Mouse (Mus musculus): ENCODE results near the gene Olfr370. TPM values are rescaled to one million over a fixed set of nuclear protein-coding genes. Genes with fewer than 3 reads are reported as not detected.

Olfr370 gene
- total and polyA plus RNA-seq, 3 experiments: not detected

DNA sequence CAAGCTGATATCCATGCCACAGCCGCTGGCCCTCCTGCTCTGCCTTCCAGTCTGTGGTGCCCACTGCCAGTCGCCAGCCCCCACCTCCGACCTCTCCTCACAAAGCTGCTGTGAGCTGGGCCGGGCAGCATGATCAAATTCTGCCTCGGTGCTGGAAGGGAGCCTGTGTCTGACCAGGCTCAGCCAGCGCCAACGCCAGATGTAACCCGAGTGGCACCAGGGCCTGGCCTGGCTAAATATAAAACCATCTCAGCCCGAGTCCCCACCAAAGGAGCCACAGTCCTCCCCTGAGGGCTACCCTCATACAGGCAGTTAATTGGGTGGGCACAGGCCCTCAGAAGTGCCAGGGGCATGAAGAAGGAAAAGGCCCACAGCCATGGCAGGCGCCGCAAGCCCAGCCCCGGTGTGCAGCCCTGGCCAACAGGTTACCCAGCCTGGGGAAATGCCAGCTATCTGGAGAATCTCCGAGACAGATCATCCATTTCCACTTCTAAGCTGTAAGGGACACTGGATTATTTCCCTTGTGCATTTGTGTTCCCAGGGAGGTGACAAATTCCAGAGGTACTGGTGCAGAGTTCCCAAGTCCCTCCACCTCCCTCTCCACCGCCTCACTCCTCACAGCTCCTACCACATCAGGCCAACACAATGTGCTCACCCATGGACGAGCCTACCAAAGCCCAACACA is 39.2 kb downstream of the Olfr370 start:
- Histone ChIP-seq H3K27ac (ENCODE audit: insufficient read depth, low read depth) (peak overlapping the region; percentile 90; the same call in 1 of the 2 replicates), H3K4me3 (replicated peaks in 1 of 3; ENCODE audit: low read depth in 2 of 3, low read length in 2 of 3, poor library complexity in 1 of 3) (no peak overlapping the region), H3K9ac (ENCODE audit: insufficient read depth, low read depth) (no peak overlapping the region), H3K27me3 (replicated peaks) (no peaks in the 10 kb centered on the region), H3K4me2 (ENCODE audit: insufficient read depth, low read depth, poor library complexity, severe bottlenecking) (no peak overlapping the region), H3K4me1 (ENCODE audit: control insufficient read depth in 1 of 2, insufficient read depth in 2 of 2) (peaks cover 31 to 53% of the 10 kb centered on the region in 2 experiments), H3K9me3 (replicated peaks; ENCODE audit: low read length) (no peaks in the 10 kb centered on the region), H3K79me2 (replicated peaks; ENCODE audit: control insufficient read depth, extremely low read depth, insufficient read depth, poor library complexity, severe bottlenecking) (peaks cover 16% of the 10 kb centered on the region), H3K36me3 (replicated peaks in 1 of 2; ENCODE audit: control insufficient read depth in 1 of 2, insufficient read depth in 1 of 2, low read length in 1 of 2) (peaks cover 27 to 77% of the 10 kb centered on the region in 2 experiments)
- in situ Hi-C loops (cut with MboI; ENCODE audit: low pct_ligation_motif_present, low pct_unique_long_range_greater_than_20kb, low sequenced_read_pairs): no loop called here
- DNase-seq (ENCODE audit: extremely low read depth): no peak
- TF ChIP-seq RCOR1 (conservative IDR thresholded peaks at IDR 0.05; ENCODE audit: low read depth, low read length) (no peak), JUND (conservative IDR thresholded peaks at IDR 0.05; ENCODE audit: low read depth, low read length) (no peak), KAT2A (IDR thresholded peaks at IDR 0.05; ENCODE audit: insufficient replicate concordance, low read length) (no peak), CHD2 (IDR thresholded peaks at IDR 0.05; ENCODE audit: low read length) (no peak), UBTF (IDR thresholded peaks at IDR 0.05; ENCODE audit: low read depth, low read length) (no peak), MAZ (IDR thresholded peaks at IDR 0.05; ENCODE audit: low read depth, low read length) (no peak), ZC3H11A (IDR thresholded peaks at IDR 0.05; ENCODE audit: low read depth, low read length) (no peak), MEF2A (IDR thresholded peaks at IDR 0.05; ENCODE audit: borderline replicate concordance, low read depth, low read length) (no peak)
- dilution Hi-C loops (cut with MboI; ENCODE audit: extremely low pct_ligation_motif_present, extremely low pct_unique_long_range_greater_than_20kb, low sequenced_read_pairs): no loop called here

DNA sequence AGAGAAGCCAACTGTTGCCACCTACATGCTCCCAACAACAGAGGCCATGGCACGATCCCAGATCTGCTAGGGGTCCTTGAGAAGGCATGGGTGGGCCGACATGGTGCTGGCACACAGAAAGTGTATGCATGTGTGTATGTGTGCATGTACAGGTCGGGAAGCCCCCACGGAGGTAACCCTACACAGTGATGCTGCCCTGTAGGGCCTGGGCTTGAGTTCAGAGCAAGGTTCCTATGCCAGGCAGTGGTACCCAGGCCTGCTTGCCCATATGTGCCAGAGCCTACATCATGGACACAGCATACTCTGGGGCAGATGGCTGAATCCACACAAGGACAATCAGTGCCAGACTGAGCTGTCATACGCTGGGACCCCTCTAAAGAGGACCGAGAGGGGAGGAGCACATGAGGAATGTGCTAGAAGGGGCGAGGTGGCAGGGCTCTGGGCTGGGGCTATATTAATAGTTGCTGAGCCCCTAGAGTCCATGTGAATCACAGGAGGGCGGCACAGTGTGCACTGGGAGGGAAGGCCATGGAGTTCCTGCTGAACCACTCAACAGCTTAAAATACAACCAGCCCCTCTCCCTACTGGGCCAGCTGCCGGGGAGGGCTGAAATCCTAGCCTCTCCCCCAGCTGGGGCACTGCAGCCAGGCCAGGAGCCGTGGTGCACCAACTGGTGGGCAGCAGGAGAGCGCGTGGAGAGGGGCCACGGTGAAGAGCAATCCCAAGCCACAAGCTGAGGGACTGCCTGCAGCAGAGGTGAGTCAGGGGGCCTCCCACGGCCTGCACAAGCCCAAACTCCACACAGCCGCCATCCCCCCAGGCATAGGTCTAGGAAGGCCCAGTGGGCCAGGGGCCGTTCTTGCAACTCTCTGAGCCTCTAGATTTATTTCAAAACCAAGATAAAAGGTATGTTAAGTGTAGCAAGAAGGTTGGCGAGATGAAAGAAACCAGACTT is 40.3 kb downstream of the Olfr370 start:
- in situ Hi-C loops (cut with MboI; ENCODE audit: low pct_ligation_motif_present, low pct_unique_long_range_greater_than_20kb, low sequenced_read_pairs): no loop called here
- dilution Hi-C loops (cut with MboI; ENCODE audit: extremely low pct_ligation_motif_present, extremely low pct_unique_long_range_greater_than_20kb, low sequenced_read_pairs): no loop called here
- no peak overlapping the region for H3K9ac ChIP-seq (ENCODE audit: insufficient read depth, low read depth)
- H3K36me3 ChIP-seq (replicated peaks in 1 of 2; ENCODE audit: control insufficient read depth in 1 of 2, insufficient read depth in 1 of 2, low read length in 1 of 2): peaks cover 18 to 77% of the 10 kb centered on the region in 2 experiments
- no peak overlapping the region for H3K27ac ChIP-seq (ENCODE audit: insufficient read depth, low read depth)
- no peak for DNase-seq (ENCODE audit: extremely low read depth)
- no peak overlapping the region for H3K4me3 ChIP-seq (replicated peaks in 1 of 3; ENCODE audit: low read depth in 2 of 3, low read length in 2 of 3, poor library complexity in 1 of 3)
- TF ChIP-seq ZNF384 (IDR thresholded peaks at IDR 0.05; ENCODE audit: low read depth, low read length): no peak
- no peak for TF ChIP-seq KAT2A (IDR thresholded peaks at IDR 0.05; ENCODE audit: insufficient replicate concordance, low read length)
- no peaks in the 10 kb centered on the region for H3K27me3 ChIP-seq (replicated peaks)
- peaks cover 31 to 46% of the 10 kb centered on the region in 2 experiments for H3K4me1 ChIP-seq (ENCODE audit: control insufficient read depth in 1 of 2, insufficient read depth in 2 of 2)
- peaks cover 16% of the 10 kb centered on the region for H3K79me2 ChIP-seq (replicated peaks; ENCODE audit: control insufficient read depth, extremely low read depth, insufficient read depth, poor library complexity, severe bottlenecking)
- H3K4me2 ChIP-seq (ENCODE audit: insufficient read depth, low read depth, poor library complexity, severe bottlenecking): no peak overlapping the region
- no peaks in the 10 kb centered on the region for H3K9me3 ChIP-seq (replicated peaks; ENCODE audit: low read length)

DNA sequence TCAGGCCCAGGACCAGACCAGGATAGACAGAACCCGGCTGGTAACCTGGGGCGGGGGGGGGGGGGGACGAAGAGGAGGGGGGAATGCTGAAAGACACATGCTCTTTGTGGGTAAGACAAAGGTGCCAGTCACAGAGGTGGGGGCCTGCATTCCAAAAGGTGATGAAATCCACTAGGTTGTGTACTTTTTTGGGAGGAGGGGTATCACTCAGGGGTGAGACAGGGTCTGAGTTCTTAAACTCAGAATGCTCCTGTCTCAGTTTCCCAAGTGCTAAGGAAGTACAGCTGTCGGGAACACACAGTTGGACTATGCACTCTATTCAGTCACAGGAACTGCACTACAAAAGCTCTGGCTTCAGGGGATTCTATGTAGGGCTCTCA is 40.9 kb downstream of the Olfr370 start:
- dilution Hi-C loops (cut with MboI; ENCODE audit: extremely low pct_ligation_motif_present, extremely low pct_unique_long_range_greater_than_20kb, low sequenced_read_pairs): no loop called here
- DNase-seq (ENCODE audit: extremely low read depth): no peak
- H3K4me3 ChIP-seq (replicated peaks in 1 of 3; ENCODE audit: low read depth in 2 of 3, low read length in 2 of 3, poor library complexity in 1 of 3): no peak overlapping the region
- in situ Hi-C loops (cut with MboI; ENCODE audit: low pct_ligation_motif_present, low pct_unique_long_range_greater_than_20kb, low sequenced_read_pairs): no loop called here
- no peak overlapping the region for H3K9ac ChIP-seq (ENCODE audit: insufficient read depth, low read depth)
- H3K4me1 ChIP-seq (ENCODE audit: control insufficient read depth in 1 of 2, insufficient read depth in 2 of 2): peaks cover 31 to 41% of the 10 kb centered on the region in 2 experiments
- peaks cover 11 to 76% of the 10 kb centered on the region in 2 experiments for H3K36me3 ChIP-seq (replicated peaks in 1 of 2; ENCODE audit: control insufficient read depth in 1 of 2, insufficient read depth in 1 of 2, low read length in 1 of 2)
- peaks cover 16% of the 10 kb centered on the region for H3K79me2 ChIP-seq (replicated peaks; ENCODE audit: control insufficient read depth, extremely low read depth, insufficient read depth, poor library complexity, severe bottlenecking)
- no peaks in the 10 kb centered on the region for H3K27me3 ChIP-seq (replicated peaks)
- no peak overlapping the region for H3K4me2 ChIP-seq (ENCODE audit: insufficient read depth, low read depth, poor library complexity, severe bottlenecking)
- no peak overlapping the region for H3K27ac ChIP-seq (ENCODE audit: insufficient read depth, low read depth)
- no peak for TF ChIP-seq JUN (IDR thresholded peaks at IDR 0.05; ENCODE audit: insufficient read depth, low read depth, low read length)
- no peaks in the 10 kb centered on the region for H3K9me3 ChIP-seq (replicated peaks; ENCODE audit: low read length)

Measured in CH12.LX (cell line).